Mouse (Mus musculus) layer of hippocampus, adult 2 months (tissue): ENCODE results near the gene Alg10b. TPM values are rescaled to one million over a fixed set of nuclear protein-coding genes. Genes with fewer than 3 reads are reported as not detected.
"Not testable (repeated sequence)": the region's sequence is repeated elsewhere in the genome, so short reads cannot be mapped to it uniquely, and the experiment has no call there.

Experiments used
- DNase-seq, 2 experiments: peaks; one replicate each; pipeline ENCODE4 v3.0.0; 2022; ENCODE audit warnings: low spot score in 2 of 2
- H3K27ac ChIP-seq: fragments of 200-600 bp; 2 replicates; pipeline ENCODE4 v1.8.1; 2022
- H3K4me3 ChIP-seq: fragments of 200-600 bp; 2 replicates; pipeline ENCODE4 v1.8.1; 2022; ENCODE audit warnings: mild to moderate bottlenecking
- CTCF ChIP-seq: fragments of 200-600 bp; conservative IDR thresholded peaks from 2 replicates; pipeline ENCODE4 v1.8.1; 2022; ENCODE audit warnings: antibody characterized with exemption, mild to moderate bottlenecking, moderate library complexity
- long read RNA-seq, 2 experiments: library from polyadenylated mRNA; stranded (forward); transcript quantifications; one replicate each; pipeline ENCODE4 v2.0.0; 2021; ENCODE audit warnings: borderline mapping rate in 2 of 2
- microRNA-seq, 2 experiments: library from miRNA; unstranded; fragments of <30 nt; microRNA quantifications; one replicate each; pipeline ENCODE4 v1.2.0; 2021
- total RNA-seq, 2 experiments: library from RNA; stranded (reverse); gene quantifications; 2 replicates each; pipeline ENCODE4 v1.2.3; 2021

The Alg10b gene
- 10 to 100 TPM; 27.6 to 31.1 TPM for total RNA-seq
- long read RNA-seq, experiment 1, full-length matches to known transcripts, result 4 of 7 reads
- long read RNA-seq, experiment 1, partial matches to known transcripts, result 0 of 7 reads
- long read RNA-seq, experiment 1, other reads (novel, unspliced or antisense), result 3 of 7 reads
- long read RNA-seq, experiment 2, full-length matches to known transcripts, result 3 of 12 reads
- long read RNA-seq, experiment 2, partial matches to known transcripts, result 9 of 12 reads
- long read RNA-seq, experiment 2, other reads (novel, unspliced or antisense), result 0 of 12 reads

DNA sequence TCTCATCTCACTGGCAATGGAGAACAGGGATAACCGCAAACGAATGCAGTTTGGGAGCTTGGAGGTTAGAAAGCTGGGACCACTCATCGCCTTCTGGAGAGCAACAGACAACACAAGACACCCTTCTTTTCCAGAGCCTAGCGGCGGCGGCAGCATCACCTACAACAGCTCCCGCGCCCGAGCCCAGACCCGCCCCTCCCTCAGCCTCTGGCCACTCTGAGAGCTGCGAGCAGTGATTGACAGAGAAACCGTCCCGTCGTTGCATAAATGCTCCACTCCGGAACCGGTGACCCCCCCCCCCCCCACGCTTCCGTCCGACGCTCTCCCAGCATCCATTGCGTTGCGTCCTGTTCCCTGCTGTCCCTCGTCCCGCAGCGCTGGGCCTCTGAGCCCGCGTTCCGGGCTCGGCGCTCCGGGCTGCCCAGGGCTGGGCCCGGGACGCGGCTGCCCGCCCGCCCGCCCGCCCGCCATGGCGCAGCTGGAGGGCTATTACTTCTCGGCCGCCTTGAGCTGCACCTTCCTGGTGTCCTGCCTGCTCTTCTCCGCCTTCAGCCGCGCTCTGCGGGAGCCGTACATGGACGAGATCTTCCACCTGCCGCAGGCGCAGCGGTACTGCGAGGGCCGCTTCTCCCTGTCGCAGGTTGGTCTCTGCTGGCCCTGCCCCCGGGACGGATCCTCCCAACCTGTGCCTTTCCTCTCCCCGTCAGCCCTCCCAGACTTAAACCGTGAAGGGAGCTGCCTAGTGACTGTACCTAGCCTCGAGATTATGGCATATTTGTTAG is at the start of gene Alg10b:
TSS of gene Alg10b (plus strand) at position 343 of the 782 bp plus-strand sequence.
- DNase-seq, result peak; percentile 77 to 83
- Histone ChIP-seq H3K27ac (peak within 1 kb of the TSS; percentile 95), H3K4me3 (peak within 1 kb of the TSS; percentile 90)
- peak; percentile 41 for TF ChIP-seq CTCF

DNA sequence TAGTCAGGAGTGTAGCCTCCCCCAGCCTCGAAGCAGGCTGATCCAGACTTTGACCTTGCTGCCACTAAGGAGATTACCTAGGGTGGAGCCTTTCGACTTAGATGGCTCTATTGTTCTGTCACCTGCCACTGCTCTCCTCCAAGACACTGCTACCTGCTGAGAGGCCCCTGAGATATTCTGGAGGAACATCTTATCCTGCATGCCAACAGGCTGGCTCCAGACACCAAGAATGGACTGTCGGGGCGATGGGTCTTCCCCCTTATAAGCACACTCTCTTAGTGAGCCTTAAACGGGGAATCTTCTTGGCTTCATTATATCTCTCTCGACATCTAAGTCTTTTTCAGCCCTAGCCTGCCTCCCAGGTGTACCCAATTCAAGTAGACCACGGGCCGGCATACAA is 41.0 kb upstream of the Alg10b start:
- H3K27ac ChIP-seq, DNase-seq, H3K4me3 ChIP-seq: not testable (repeated sequence)

DNA sequence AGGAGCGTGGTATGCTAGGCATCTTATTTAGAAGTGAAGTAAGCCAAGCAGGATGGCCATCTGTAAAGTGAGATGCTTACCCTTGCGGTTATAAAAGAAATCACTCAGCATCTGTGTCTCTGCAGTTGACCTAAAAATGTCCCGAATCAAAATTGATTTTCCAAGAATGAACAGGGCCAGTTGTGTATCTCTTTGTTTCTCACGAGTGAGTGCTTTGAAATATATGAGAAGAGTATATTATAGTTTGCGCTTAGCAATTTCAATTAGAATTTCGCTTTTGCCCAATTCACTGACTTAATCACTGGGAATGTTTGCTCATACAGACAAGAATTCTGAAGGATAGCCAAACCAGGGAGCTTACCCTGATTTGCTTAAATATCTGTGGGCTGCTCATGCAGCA is 40.6 kb upstream of the Alg10b start:
- Histone ChIP-seq H3K4me3 (no peak overlapping the region), H3K27ac (no peak overlapping the region)
- DNase-seq, result no peak
- TF ChIP-seq CTCF, result no peak

- no peak overlapping the region for H3K4me3 ChIP-seq
- H3K27ac ChIP-seq, result no peak overlapping the region
- no peak for DNase-seq
- TF ChIP-seq CTCF, result no peak
These were observed 39.4 kb upstream of the Alg10b start for GRCm38 (mm10) chr15:90184743-90185142.

DNA sequence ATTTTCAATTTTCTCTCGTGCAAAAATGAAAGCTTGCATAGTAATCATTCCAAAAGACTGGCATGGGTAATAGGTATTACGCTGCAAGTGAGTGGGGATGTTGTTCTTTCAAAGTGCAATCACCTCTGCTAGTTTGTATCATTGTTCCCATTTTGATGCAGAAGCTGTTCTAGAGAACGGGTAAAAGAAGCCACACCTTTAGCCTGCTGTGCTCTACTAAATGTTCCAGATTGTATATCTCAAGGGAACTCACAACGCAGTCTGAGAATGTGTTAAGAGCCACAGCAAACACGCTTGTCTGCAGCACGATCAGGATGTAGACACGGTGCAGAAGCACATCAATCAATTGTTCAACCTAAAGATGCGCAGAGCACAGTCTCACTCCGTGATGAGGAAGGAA is 34.6 kb upstream of the Alg10b start:
- Histone ChIP-seq H3K4me3 (no peak overlapping the region), H3K27ac (no peak overlapping the region)
- TF ChIP-seq CTCF, result no peak
- DNase-seq, result no peak

- no peak for DNase-seq
These were observed 10.2 kb upstream of the Alg10b start for GRCm38 (mm10) chr15:90213946-90214345.

DNA sequence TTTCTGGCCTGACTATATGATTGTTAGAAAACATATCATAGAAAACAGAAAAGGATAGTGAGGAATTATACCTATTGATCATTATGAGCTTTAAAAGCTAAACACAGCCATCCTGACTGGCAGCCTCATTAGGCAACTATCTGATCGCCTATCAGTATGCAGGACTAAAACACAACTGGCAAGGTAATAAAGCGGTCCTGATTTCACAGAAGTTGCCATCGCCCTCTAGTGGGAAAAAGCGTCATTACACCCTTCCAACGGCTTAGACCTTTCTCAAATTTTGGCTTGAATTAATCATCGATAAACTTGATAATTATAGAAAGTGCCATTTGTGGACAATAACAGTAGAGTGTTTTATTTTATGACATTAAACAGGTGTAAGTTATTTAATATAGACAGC is 9.2 kb upstream of the Alg10b start:
- TF ChIP-seq CTCF, result peak; percentile 99; the same call in 1 of the 2 replicates
- H3K4me3 ChIP-seq, result no peak overlapping the region
- no peak overlapping the region for H3K27ac ChIP-seq
- DNase-seq, result peak; percentile 43 to 81

More at GRCm38 (mm10) chr15:90213946-90214345, 10.2 kb upstream of the Alg10b start:
- no peak overlapping the region for H3K27ac ChIP-seq
- no peak for TF ChIP-seq CTCF
- no peak overlapping the region for H3K4me3 ChIP-seq

GRCm38 (mm10) chr15:90225058-90225575 is 1.0 kb downstream of the Alg10b start:
- H3K4me3 ChIP-seq, result peak overlapping the region; percentile 90
- no peak overlapping the region for H3K27ac ChIP-seq
- peak; percentile 67 for TF ChIP-seq CTCF
- no peak for DNase-seq

DNA sequence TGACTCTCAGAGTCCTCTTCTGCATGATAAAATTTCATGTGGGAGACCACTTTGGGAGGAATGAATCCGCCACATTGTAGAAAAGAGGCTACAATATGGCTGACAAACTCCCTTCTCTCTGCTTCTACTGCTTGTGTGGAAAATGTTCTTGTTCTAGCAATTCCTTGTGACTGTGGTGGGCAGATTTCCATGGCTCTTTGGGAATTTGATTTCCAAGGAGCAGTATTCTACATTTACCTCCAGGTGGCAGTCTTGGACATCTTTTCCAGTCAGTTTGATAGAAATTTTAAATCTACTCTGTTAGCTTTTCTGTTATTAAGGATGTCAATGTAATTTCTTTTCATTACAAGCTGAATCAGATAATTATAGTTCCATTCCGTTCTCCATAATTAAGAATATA is 13.5 kb downstream of the Alg10b start:
- Histone ChIP-seq H3K4me3 (no peak overlapping the region), H3K27ac (peak overlapping the region; percentile 16; the same call in 1 of the 2 replicates)
- TF ChIP-seq CTCF, result peak; percentile 85
- DNase-seq, result peak; percentile 44 to 58

GRCm38 (mm10) chr15:90244081-90244480 is 20.0 kb downstream of the Alg10b start:
- no peak overlapping the region for H3K4me3 ChIP-seq
- H3K27ac ChIP-seq, result peak overlapping the region; percentile 64
- TF ChIP-seq CTCF, result no peak
- DNase-seq, result peak; percentile 55 to 66

DNA sequence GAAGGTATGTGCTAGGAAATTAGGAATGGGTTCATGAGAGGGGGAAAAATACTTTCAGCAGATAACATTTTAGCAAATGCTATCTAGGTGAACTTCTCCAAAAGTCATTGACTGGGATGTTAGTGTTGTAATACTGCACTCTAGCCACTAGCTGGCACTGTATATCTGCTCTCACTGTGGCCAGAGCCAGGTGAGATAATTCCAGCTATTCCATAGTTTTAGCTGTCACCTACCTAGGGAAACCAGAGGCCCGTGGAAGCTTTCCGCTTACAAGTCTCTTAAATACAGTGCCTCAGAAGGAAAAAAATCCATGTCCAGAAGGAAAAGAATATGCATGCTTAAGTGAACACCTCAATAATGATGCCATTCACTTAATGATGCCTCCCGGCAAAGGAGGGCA is 25.6 kb downstream of the Alg10b start:
- peak; percentile 98 for TF ChIP-seq CTCF
- Histone ChIP-seq H3K4me3 (no peak overlapping the region), H3K27ac (no peak overlapping the region)
- no peak for DNase-seq

- no peak for TF ChIP-seq CTCF
- no peak overlapping the region for H3K4me3 ChIP-seq
- no peak for DNase-seq
- H3K27ac ChIP-seq, result no peak overlapping the region
These were observed 58.8 kb downstream of the Alg10b start for GRCm38 (mm10) chr15:90282876-90283275.

Small RNA genes within 50 kb of the gene (microRNA-seq; reads per million reads assigned to microRNA genes)
- gene Mir7648, result 0.32 to 0.74 reads per million in 2 experiments
